ENCODE assay signal across 29 mouse cellular contexts in the genomic region with DNA sequence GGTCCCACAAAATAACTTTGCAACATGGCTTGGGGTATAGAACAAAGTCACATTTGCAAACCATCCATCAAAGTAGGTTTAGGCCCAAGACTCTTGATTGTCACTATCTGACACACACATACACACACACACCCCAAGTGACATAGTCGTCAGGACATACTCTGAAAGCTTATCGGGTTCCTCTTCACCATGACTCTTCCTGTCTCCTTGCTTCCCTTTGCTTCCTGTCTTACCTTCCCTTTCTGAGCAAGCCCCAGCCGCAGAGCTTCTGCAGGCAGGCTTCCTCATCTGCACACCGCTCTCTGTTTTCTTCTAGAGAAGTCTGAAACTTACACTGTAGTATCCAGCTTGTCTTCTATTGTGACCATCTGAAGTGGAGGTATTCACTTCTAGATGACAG.
DNase-seq lines count a peak whose midpoint lies in the region; ATAC-seq and TF ChIP-seq lines count a peak whose summit lies in the region.
"Had no signal": no experiment of that assay in that cellular context is flagged by ENCODE, and none has a peak within 500 bp of the region (broad histone marks: within the 10 kb centered on the region; RNA-seq: fewer than 3 reads in every experiment).

No protein-coding gene starts in this region.

- no peaks in the 10 kb centered on the region for H3K36me3 ChIP-seq in liver, embryonic 13.5 days
- H3K36me3 ChIP-seq in thymus, adult 2 months (ENCODE audit: control insufficient read depth, insufficient read depth, low read length): no peaks in the 10 kb centered on the region
- H3K36me3 ChIP-seq: embryonic facial prominence, embryonic 12.5 days; hindbrain, embryonic 13.5 days; limb, embryonic 10.5 days; limb, embryonic 15.5 days; midbrain, embryonic 12.5 days; neural tube, embryonic 13.5 days had no signal

- no peak for TF ChIP-seq POLR2A in thymus, adult 2 months (IDR thresholded peaks at IDR 0.05; ENCODE audit: control insufficient read depth, extremely low read depth, insufficient read depth, low read length, poor library complexity)

- no peak overlapping the region for H3K4me2 ChIP-seq in liver, embryonic 13.5 days
- H3K4me2 ChIP-seq: embryonic facial prominence, embryonic 12.5 days; heart, embryonic 11.5 days; hindbrain, embryonic 13.5 days; limb, embryonic 15.5 days; midbrain, embryonic 12.5 days; neural tube, embryonic 13.5 days had no signal

- H3K9me3 ChIP-seq in liver, embryonic 13.5 days (replicated peaks): no peaks in the 10 kb centered on the region
- H3K9me3 ChIP-seq: embryonic facial prominence, embryonic 12.5 days; hindbrain, embryonic 13.5 days; limb, embryonic 10.5 days; limb, embryonic 15.5 days; midbrain, embryonic 12.5 days; neural tube, embryonic 13.5 days had no signal

- ATAC-seq in erythroblast, adult 5-6 weeks (replicated peaks; ENCODE audit: low FRiP score, poor library complexity, severe bottlenecking): peak; percentile 83
- peak; percentile 84 for ATAC-seq in liver, embryonic 13.5 days (ENCODE audit: low read depth)
- 0 out of 2 replicates have a peak, but pooled peaks have one; percentile 40 for ATAC-seq in monocyte, adult 5-6 weeks (replicated peaks; ENCODE audit: insufficient number of reproducible peaks, low FRiP score, low TSS enrichment, poor library complexity, severe bottlenecking)
- ATAC-seq: forebrain, postnatal 0 days; intestine, postnatal 0 days had no signal

- no peak overlapping the region for H3K27ac ChIP-seq in liver, embryonic 13.5 days
- H3K27ac ChIP-seq in thymus, adult 2 months (ENCODE audit: control insufficient read depth, insufficient read depth, low read length): no peak overlapping the region
- H3K27ac ChIP-seq: embryonic facial prominence, embryonic 12.5 days; hindbrain, embryonic 13.5 days; limb, embryonic 10.5 days; limb, embryonic 15.5 days; midbrain, embryonic 12.5 days; neural tube, embryonic 13.5 days had no signal

- H3K9ac ChIP-seq in liver, embryonic 13.5 days: no peak overlapping the region
- H3K9ac ChIP-seq: embryonic facial prominence, embryonic 12.5 days; forebrain, postnatal 0 days; hindbrain, embryonic 13.5 days; limb, embryonic 15.5 days; midbrain, embryonic 12.5 days; neural tube, embryonic 13.5 days had no signal

- peaks cover 27% of the 10 kb centered on the region for H3K4me1 ChIP-seq in liver, embryonic 13.5 days (replicated peaks)
- peaks cover 11% of the 10 kb centered on the region for H3K4me1 ChIP-seq in thymus, adult 2 months (replicated peaks; ENCODE audit: control insufficient read depth, insufficient read depth, low read length)
- H3K4me1 ChIP-seq: embryonic facial prominence, embryonic 12.5 days; limb, embryonic 15.5 days; midbrain, embryonic 12.5 days had no signal

- DNase-seq in MEL-GATA-1-ER (ENCODE audit: extremely low read depth, low read depth): peak; percentile 98
- peak; percentile 5 for DNase-seq in liver, embryonic 13.5 days
- no peak for DNase-seq in right cerebral cortex, postnatal 25 days
- no peak for DNase-seq in thymus, adult 2 months
- DNase-seq in gastrocnemius, adult 18-20 months (ENCODE audit: low spot score): no peak
- DNase-seq: adrenal gland, adult 8-10 months; B cell, adult 2 months; cerebellum, adult 2 months; cerebellum, postnatal 25 days; embryo, embryonic 11 days; forebrain, postnatal 0 days; gastrocnemius, postnatal 10 days; heart, adult 11 months; heart, postnatal 4 days; kidney, adult 9 months; kidney, postnatal 10 days; layer of hippocampus, postnatal 36 days; lung, adult 2 months; lung, postnatal 14 days had no signal

- 39% methylated on average over 4 of the region's 4 CpGs for WGBS in liver, embryonic 13.5 days (ENCODE audit: insufficient replicate concordance)
- WGBS in thymus, adult 2 months: 22% methylated on average over 4 of the region's 4 CpGs

- no peak overlapping the region for H3K4me3 ChIP-seq in liver, embryonic 13.5 days (replicated peaks)
- no peak overlapping the region for H3K4me3 ChIP-seq in thymus, adult 2 months (ENCODE audit: control insufficient read depth, insufficient read depth, low read length)
- H3K4me3 ChIP-seq: embryonic facial prominence, embryonic 12.5 days; hindbrain, embryonic 13.5 days; limb, embryonic 10.5 days; limb, embryonic 15.5 days; midbrain, embryonic 12.5 days; neural tube, embryonic 13.5 days had no signal

- H3K27me3 ChIP-seq in liver, embryonic 13.5 days: no peaks in the 10 kb centered on the region
- no peaks in the 10 kb centered on the region for H3K27me3 ChIP-seq in thymus, adult 2 months (ENCODE audit: control insufficient read depth, insufficient read depth, low read length)
- H3K27me3 ChIP-seq: neural tube, embryonic 13.5 days had no signal

- TF ChIP-seq CTCF in thymus, adult 2 months (IDR thresholded peaks at IDR 0.05; ENCODE audit: borderline replicate concordance, control insufficient read depth, extremely low read depth, insufficient read depth, low read length, poor library complexity): no peak

Comparison
In these comparisons a context has a peak if more than half of its experiments do, and no peak if none do; other contexts are left out.
1. DNase-seq: peak in MEL-GATA-1-ER (single experiment) and liver, embryonic 13.5 days (single experiment); none in right cerebral cortex, postnatal 25 days (single experiment), thymus, adult 2 months (single experiment) and gastrocnemius, adult 18-20 months (single experiment).
2. Peak in every context shown above with its lines, with median percentiles within 50 percentile points of each other: ATAC-seq.